Mouse (Mus musculus): Measurements from ENCODE around the gene Gm49380. TPM values are rescaled to one million over a fixed set of nuclear protein-coding genes. Genes with fewer than 3 reads are reported as not detected.

The Gm49380 gene
- total and polyA plus RNA-seq, 3 experiments: 0.24 TPM; not detected in 2

DNA sequence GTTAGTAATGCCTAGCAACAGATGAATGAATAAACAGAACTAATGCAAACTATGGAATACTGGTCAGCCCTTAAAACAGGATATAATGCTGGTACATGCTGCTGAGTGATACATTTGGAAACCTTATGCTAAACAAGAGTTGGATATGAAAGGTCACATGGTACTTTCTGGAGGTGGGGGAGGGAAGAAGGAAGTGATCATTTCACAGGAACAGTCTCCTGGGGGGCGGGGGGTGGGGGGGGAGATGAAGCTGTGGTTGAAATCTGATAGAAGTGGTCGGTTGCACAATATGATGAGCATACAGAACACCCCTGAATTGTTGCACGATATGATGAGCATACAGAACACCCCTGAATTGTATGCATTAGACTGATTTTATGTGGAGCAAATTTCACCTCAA, 89.2 kb downstream of the Gm49380 start:
- Histone ChIP-seq H3K27ac (ENCODE audit: control insufficient read depth, low read depth, low read length) (no peak overlapping the region), H3K9me3 (replicated peaks; ENCODE audit: insufficient read depth, low read length) (no peaks in the 10 kb centered on the region), H3K4me3 (ENCODE audit: control insufficient read depth in 1 of 2, insufficient read depth in 1 of 2, low read depth in 2 of 2, low read length in 2 of 2) (no peak overlapping the region), H3K9ac (ENCODE audit: control insufficient read depth, low read depth, low read length, poor library complexity, severe bottlenecking) (no peak overlapping the region), H3K36me3 (ENCODE audit: control insufficient read depth in 1 of 2, insufficient read depth in 2 of 2, low read length in 2 of 2) (no peaks in the 10 kb centered on the region), H3K79me2 (ENCODE audit: control insufficient read depth, insufficient read depth, low read length, poor library complexity) (no peaks in the 10 kb centered on the region), H3K27me3 (ENCODE audit: control insufficient read depth in 1 of 2, insufficient read depth in 2 of 2, low read length in 2 of 2) (no peaks in the 10 kb centered on the region), H3K4me1 (ENCODE audit: control insufficient read depth in 1 of 2, insufficient read depth in 2 of 2, low read length in 2 of 2) (no peaks in the 10 kb centered on the region)
- DNase-seq (ENCODE audit: low read depth, low spot score): no peak
- TF ChIP-seq TAL1 (IDR thresholded peaks at IDR 0.05; ENCODE audit: low read length) (no peak), CTCF (IDR thresholded peaks at IDR 0.05 in 2 of 3, conservative IDR thresholded peaks at IDR 0.05 in 1 of 3; ENCODE audit: control insufficient read depth in 1 of 3, insufficient read depth in 1 of 3, low read depth in 2 of 3, low read length in 3 of 3, poor library complexity in 1 of 3, severe bottlenecking in 1 of 3) (no peak), MEF2A (IDR thresholded peaks at IDR 0.05; ENCODE audit: extremely low read depth, insufficient replicate concordance, low read depth, low read length, poor library complexity, severe bottlenecking) (no peak), KAT2A (conservative IDR thresholded peaks at IDR 0.05; ENCODE audit: low read depth, low read length) (no peak), TBP (IDR thresholded peaks at IDR 0.05; ENCODE audit: low read depth, low read length) (no peak), ELF1 (IDR thresholded peaks at IDR 0.05; ENCODE audit: low read depth, low read length) (no peak), ZKSCAN1 (IDR thresholded peaks at IDR 0.05; ENCODE audit: low read depth, low read length) (no peak), ETS1 (IDR thresholded peaks at IDR 0.05; ENCODE audit: low read depth, low read length) (no peak), MAZ (IDR thresholded peaks at IDR 0.05; ENCODE audit: low read depth, low read length) (no peak), RCOR1 (IDR thresholded peaks at IDR 0.05; ENCODE audit: low read depth, low read length) (no peak), ZNF384 (IDR thresholded peaks at IDR 0.05; ENCODE audit: low read depth, low read length) (no peak)

DNA sequence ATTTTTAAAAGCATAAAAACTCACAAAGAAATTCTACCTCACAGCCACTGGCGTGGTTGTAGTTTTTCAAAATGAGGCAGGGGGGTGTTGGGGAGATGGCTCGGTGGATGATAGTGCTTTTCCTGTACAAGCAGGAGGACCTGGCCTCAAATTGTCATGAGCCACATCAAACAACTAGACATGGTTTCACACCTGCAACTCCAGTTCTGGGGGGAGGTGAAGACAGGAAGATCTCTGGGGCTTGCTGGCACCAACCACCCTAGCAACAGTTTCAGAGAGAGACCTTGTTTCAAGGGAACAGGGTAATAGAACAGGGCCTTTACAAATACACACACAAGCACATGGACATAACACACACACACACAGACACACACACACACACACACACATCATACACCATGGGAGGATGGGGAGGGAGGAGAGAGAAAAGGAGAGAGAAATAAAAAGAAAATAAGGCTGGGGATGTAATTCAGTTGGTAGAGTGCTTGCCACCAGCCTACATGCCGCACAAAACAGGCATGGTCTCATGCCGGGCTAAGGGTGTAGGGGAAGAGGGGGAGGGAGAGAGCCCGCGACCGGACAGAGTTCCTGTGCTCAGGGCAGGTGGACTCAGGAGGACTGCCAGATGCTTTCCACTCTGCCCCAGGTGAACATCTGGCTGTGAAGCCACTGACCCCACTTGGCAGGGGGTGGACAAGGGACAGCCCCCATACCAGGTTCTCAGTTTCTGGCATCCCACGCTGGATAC, 91.0 kb downstream of the Gm49380 start:
- TF ChIP-seq E2F4 (IDR thresholded peaks at IDR 0.05; ENCODE audit: borderline replicate concordance, low read depth, low read length) (no peak), UBTF (IDR thresholded peaks at IDR 0.05; ENCODE audit: borderline replicate concordance, insufficient read depth, low read depth, low read length) (no peak), CHD2 (IDR thresholded peaks at IDR 0.05; ENCODE audit: low read length) (no peak), POLR2A (IDR thresholded peaks at IDR 0.05; ENCODE audit: control insufficient read depth in 1 of 2, insufficient read depth in 1 of 2, low read depth in 1 of 2, low read length in 2 of 2, poor library complexity in 1 of 2) (no peak)

More for the DNA sequence above, 91.0 kb downstream of the Gm49380 start:
- H3K79me2 ChIP-seq (ENCODE audit: control insufficient read depth, insufficient read depth, low read length, poor library complexity): no peaks in the 10 kb centered on the region
- no peak for DNase-seq (ENCODE audit: low read depth, low spot score)
- H3K9me3 ChIP-seq (replicated peaks; ENCODE audit: insufficient read depth, low read length): no peaks in the 10 kb centered on the region
- H3K36me3 ChIP-seq (ENCODE audit: control insufficient read depth in 1 of 2, insufficient read depth in 2 of 2, low read length in 2 of 2): no peaks in the 10 kb centered on the region
- H3K9ac ChIP-seq (ENCODE audit: control insufficient read depth, low read depth, low read length, poor library complexity, severe bottlenecking): no peak overlapping the region
- H3K4me1 ChIP-seq (ENCODE audit: control insufficient read depth in 1 of 2, insufficient read depth in 2 of 2, low read length in 2 of 2): no peaks in the 10 kb centered on the region
- H3K27me3 ChIP-seq (ENCODE audit: control insufficient read depth in 1 of 2, insufficient read depth in 2 of 2, low read length in 2 of 2): no peaks in the 10 kb centered on the region
- H3K27ac ChIP-seq (ENCODE audit: control insufficient read depth, low read depth, low read length): no peak overlapping the region
- H3K4me3 ChIP-seq (ENCODE audit: control insufficient read depth in 1 of 2, insufficient read depth in 1 of 2, low read depth in 2 of 2, low read length in 2 of 2): no peak overlapping the region
